Mouse (Mus musculus): ENCODE measurements around the gene Cdhr5. TPM values are rescaled to one million over a fixed set of nuclear protein-coding genes. Genes with fewer than 3 reads are reported as not detected.

The Cdhr5 gene
- polyA plus RNA-seq, 1 experiment from 2014 or later, result 1.6 TPM

DNA sequence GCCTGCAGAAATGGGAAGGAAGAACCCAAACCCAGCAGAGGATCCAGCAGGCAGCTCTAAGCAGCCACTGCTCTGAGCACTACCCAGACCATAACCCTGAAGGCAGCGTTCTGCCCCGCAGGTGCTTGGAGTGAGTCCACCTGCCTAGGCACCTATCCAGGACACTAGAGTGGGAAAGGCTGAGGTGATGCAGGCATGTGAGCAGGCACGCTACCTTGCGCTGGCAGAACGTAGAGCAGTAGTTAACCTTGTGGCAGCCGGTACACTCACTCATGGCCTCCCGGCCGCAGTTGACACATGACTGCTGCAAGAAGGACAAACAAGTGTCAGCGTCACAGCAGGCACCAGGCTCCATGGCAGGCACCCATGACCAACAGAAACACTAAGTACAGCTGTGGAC lies 24.8 kb upstream of the Cdhr5 start:
- no peak for ATAC-seq (ENCODE audit: low read depth)
- no peak overlapping the region for H3K9ac ChIP-seq (ENCODE audit: low read depth, low read length)
- no peak overlapping the region for H3K4me2 ChIP-seq (ENCODE audit: low read depth, low read length)
- H3K36me3 ChIP-seq (ENCODE audit: control insufficient read depth, insufficient read depth), result peaks cover 15% of the 10 kb centered on the region
- H3K4me1 ChIP-seq (ENCODE audit: control insufficient read depth, low read depth, low read length), result peaks cover 4% of the 10 kb centered on the region
- H3K27me3 ChIP-seq (ENCODE audit: control insufficient read depth, insufficient read depth, low read depth, low read length), result no peaks in the 10 kb centered on the region
- no peak overlapping the region for H3K27ac ChIP-seq (ENCODE audit: low read length)
- no peaks in the 10 kb centered on the region for H3K9me3 ChIP-seq (replicated peaks; ENCODE audit: control insufficient read depth, low read length)
- 90% methylated on average over 9 of the region's 9 CpGs for WGBS (ENCODE audit: insufficient replicate concordance)
- no peak overlapping the region for H3K4me3 ChIP-seq (ENCODE audit: low read depth, low read length)

GRCm38 (mm10) chr7:141299175-141299574 lies 22.6 kb upstream of the Cdhr5 start:
- Histone ChIP-seq H3K4me2 (ENCODE audit: low read depth, low read length) (no peak overlapping the region), H3K4me1 (ENCODE audit: control insufficient read depth, low read depth, low read length) (peaks cover 4% of the 10 kb centered on the region), H3K27me3 (ENCODE audit: control insufficient read depth, insufficient read depth, low read depth, low read length) (peaks cover 17% of the 10 kb centered on the region), H3K36me3 (ENCODE audit: control insufficient read depth, insufficient read depth) (peaks cover 10% of the 10 kb centered on the region; the same call in 1 of the 2 replicates), H3K9ac (ENCODE audit: low read depth, low read length) (no peak overlapping the region), H3K27ac (ENCODE audit: low read length) (no peak overlapping the region), H3K4me3 (ENCODE audit: low read depth, low read length) (no peak overlapping the region), H3K9me3 (replicated peaks; ENCODE audit: control insufficient read depth, low read length) (no peaks in the 10 kb centered on the region)
- ATAC-seq (ENCODE audit: low read depth), result no peak
- 88% methylated on average over 8 of the region's 8 CpGs for WGBS (ENCODE audit: insufficient replicate concordance)

- Histone ChIP-seq H3K36me3 (ENCODE audit: control insufficient read depth, insufficient read depth) (peaks cover 6% of the 10 kb centered on the region; the same call in 1 of the 2 replicates), H3K27ac (ENCODE audit: low read length) (no peak overlapping the region), H3K4me1 (ENCODE audit: control insufficient read depth, low read depth, low read length) (peaks cover 8% of the 10 kb centered on the region), H3K4me2 (ENCODE audit: low read depth, low read length) (no peak overlapping the region), H3K9me3 (replicated peaks; ENCODE audit: control insufficient read depth, low read length) (no peaks in the 10 kb centered on the region), H3K4me3 (ENCODE audit: low read depth, low read length) (no peak overlapping the region), H3K27me3 (ENCODE audit: control insufficient read depth, insufficient read depth, low read depth, low read length) (peaks cover 28% of the 10 kb centered on the region), H3K9ac (ENCODE audit: low read depth, low read length) (no peak overlapping the region)
- WGBS (ENCODE audit: insufficient replicate concordance), result 55% methylated on average over 3 of the region's 3 CpGs
- peak; percentile 24; the same call in 1 of the 2 replicates for ATAC-seq (ENCODE audit: low read depth)
These were observed 21.5 kb upstream of the Cdhr5 start for GRCm38 (mm10) chr7:141297926-141298650.

GRCm38 (mm10) chr7:141294479-141294878 lies 17.9 kb upstream of the Cdhr5 start:
- Histone ChIP-seq H3K4me2 (ENCODE audit: low read depth, low read length) (peak overlapping the region; percentile 1; the same call in 1 of the 2 replicates), H3K9ac (ENCODE audit: low read depth, low read length) (no peak overlapping the region), H3K27ac (ENCODE audit: low read length) (no peak overlapping the region), H3K36me3 (ENCODE audit: control insufficient read depth, insufficient read depth) (0 out of 2 replicates have a peak, but pooled peaks cover 3% of the 10 kb centered on the region), H3K4me3 (ENCODE audit: low read depth, low read length) (no peak overlapping the region), H3K27me3 (ENCODE audit: control insufficient read depth, insufficient read depth, low read depth, low read length) (peaks cover 56% of the 10 kb centered on the region), H3K4me1 (ENCODE audit: control insufficient read depth, low read depth, low read length) (peaks cover 4% of the 10 kb centered on the region), H3K9me3 (replicated peaks; ENCODE audit: control insufficient read depth, low read length) (no peaks in the 10 kb centered on the region)
- ATAC-seq (ENCODE audit: low read depth), result no peak
- whole genome bisulfite sequencing (ENCODE audit: insufficient replicate concordance), result 2% methylated on average over 22 of the region's 22 CpGs

DNA sequence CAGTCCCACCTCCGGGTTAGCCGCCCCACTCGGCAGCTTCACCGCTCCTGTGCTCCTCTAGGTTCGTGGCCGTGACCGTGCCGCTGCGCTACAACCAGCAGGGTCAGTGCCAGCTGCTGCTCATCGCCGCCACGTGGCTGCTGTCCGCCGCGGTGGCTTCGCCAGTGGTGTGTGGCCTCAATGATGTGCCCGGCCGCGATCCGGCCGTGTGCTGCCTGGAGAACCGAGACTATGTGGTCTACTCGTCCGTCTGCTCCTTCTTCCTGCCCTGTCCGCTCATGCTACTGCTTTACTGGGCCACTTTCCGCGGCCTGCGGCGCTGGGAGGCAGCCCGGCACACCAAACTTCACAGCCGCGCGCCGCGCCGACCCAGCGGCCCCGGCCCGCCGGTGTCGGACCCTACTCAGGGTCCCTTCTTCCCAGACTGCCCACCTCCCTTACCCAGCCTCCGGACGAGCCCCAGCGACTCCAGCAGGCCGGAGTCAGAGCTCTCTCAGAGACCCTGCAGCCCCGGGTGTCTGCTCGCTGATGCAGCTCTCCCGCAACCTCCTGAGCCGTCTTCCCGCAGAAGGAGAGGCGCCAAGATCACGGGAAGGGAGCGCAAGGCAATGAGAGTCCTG lies 17.4 kb upstream of the Cdhr5 start:
- Histone ChIP-seq H3K27ac (ENCODE audit: low read length) (no peak overlapping the region), H3K4me2 (ENCODE audit: low read depth, low read length) (peak overlapping the region; percentile 1; the same call in 1 of the 2 replicates), H3K9me3 (replicated peaks; ENCODE audit: control insufficient read depth, low read length) (no peaks in the 10 kb centered on the region), H3K27me3 (ENCODE audit: control insufficient read depth, insufficient read depth, low read depth, low read length) (peaks cover 56% of the 10 kb centered on the region), H3K4me3 (ENCODE audit: low read depth, low read length) (peak overlapping the region; percentile 23; the same call in 1 of the 2 replicates), H3K36me3 (ENCODE audit: control insufficient read depth, insufficient read depth) (0 out of 2 replicates have a peak, but pooled peaks cover 3% of the 10 kb centered on the region), H3K4me1 (ENCODE audit: control insufficient read depth, low read depth, low read length) (peaks cover 4% of the 10 kb centered on the region), H3K9ac (ENCODE audit: low read depth, low read length) (no peak overlapping the region)
- ATAC-seq (ENCODE audit: low read depth), result no peak
- 1% methylated on average over 53 of the region's 53 CpGs for WGBS (ENCODE audit: insufficient replicate concordance)

DNA sequence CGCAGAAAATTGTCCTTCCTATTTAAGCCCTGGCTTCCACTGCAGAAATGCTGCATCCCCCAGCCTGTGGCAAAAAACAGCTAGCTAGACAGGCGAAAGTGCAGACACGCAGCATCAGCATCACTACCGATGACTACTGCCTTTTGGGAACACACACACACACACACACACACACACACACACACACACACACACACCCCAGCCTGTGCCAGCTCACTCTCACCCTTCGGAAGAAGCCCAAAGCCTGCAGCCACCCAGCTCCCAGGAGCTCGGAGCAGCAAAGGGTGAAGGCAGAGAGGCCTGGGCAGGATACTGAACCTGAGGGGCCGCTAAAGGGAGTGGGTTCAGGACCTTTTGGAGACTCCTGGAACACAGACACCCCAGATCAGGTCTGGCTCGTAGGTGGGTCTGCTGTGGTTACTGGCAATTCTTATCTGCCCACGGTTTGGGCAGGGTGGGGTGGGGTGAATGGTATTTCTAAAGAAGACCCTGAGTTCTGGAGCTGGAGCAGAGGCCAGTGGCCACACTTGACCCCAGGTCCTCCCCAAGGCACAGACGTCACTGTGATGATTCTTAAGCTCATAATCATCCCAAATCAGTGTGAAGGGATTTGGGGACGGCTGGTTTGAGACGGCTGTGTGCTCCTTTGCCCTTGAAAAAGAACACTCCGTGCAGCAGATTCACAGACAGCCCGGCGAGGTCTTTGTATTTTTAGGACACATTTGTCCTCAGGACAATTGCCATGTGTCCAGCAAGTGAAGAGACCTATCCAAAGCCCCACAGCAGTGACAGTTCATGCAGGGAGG lies 16.2 kb upstream of the Cdhr5 start:
- H3K27ac ChIP-seq (ENCODE audit: low read length), result no peak overlapping the region
- 0 out of 2 replicates have a peak, but pooled peaks cover 3% of the 10 kb centered on the region for H3K36me3 ChIP-seq (ENCODE audit: control insufficient read depth, insufficient read depth)
- no peak overlapping the region for H3K9ac ChIP-seq (ENCODE audit: low read depth, low read length)
- H3K9me3 ChIP-seq (replicated peaks; ENCODE audit: control insufficient read depth, low read length), result no peaks in the 10 kb centered on the region
- WGBS (ENCODE audit: insufficient replicate concordance), result 30% methylated on average over 15 of the region's 15 CpGs
- peaks cover 60% of the 10 kb centered on the region for H3K27me3 ChIP-seq (ENCODE audit: control insufficient read depth, insufficient read depth, low read depth, low read length)
- H3K4me3 ChIP-seq (ENCODE audit: low read depth, low read length), result no peak overlapping the region
- ATAC-seq (ENCODE audit: low read depth), result no peak
- no peak overlapping the region for H3K4me2 ChIP-seq (ENCODE audit: low read depth, low read length)
- peaks cover 4% of the 10 kb centered on the region for H3K4me1 ChIP-seq (ENCODE audit: control insufficient read depth, low read depth, low read length)

- H3K9ac ChIP-seq (ENCODE audit: low read depth, low read length), result no peak within 1 kb of the TSS
- peaks cover 60% of the 10 kb centered on the region for H3K27me3 ChIP-seq (ENCODE audit: control insufficient read depth, insufficient read depth, low read depth, low read length)
These were observed 15.5 kb upstream of the Cdhr5 start, which contains the start of gene Drd4 for GRCm38 (mm10) chr7:141291921-141292582. Drd4 (plus strand) TSS chr7:141292006.

GRCm38 (mm10) chr7:141288042-141288441 lies 11.5 kb upstream of the Cdhr5 start:
- Histone ChIP-seq H3K9ac (ENCODE audit: low read depth, low read length) (no peak overlapping the region), H3K4me1 (ENCODE audit: control insufficient read depth, low read depth, low read length) (no peaks in the 10 kb centered on the region; the same call in 1 of the 2 replicates), H3K27me3 (ENCODE audit: control insufficient read depth, insufficient read depth, low read depth, low read length) (peaks cover 31% of the 10 kb centered on the region), H3K9me3 (replicated peaks; ENCODE audit: control insufficient read depth, low read length) (no peaks in the 10 kb centered on the region), H3K36me3 (ENCODE audit: control insufficient read depth, insufficient read depth) (no peaks in the 10 kb centered on the region), H3K4me3 (ENCODE audit: low read depth, low read length) (no peak overlapping the region), H3K4me2 (ENCODE audit: low read depth, low read length) (no peak overlapping the region), H3K27ac (ENCODE audit: low read length) (no peak overlapping the region)
- WGBS (ENCODE audit: insufficient replicate concordance), result 62% methylated on average over 3 of the region's 3 CpGs
- no peak for ATAC-seq (ENCODE audit: low read depth)

More at GRCm38 (mm10) chr7:141291921-141292582, 15.5 kb upstream of the Cdhr5 start, which contains the start of gene Drd4:
- Histone ChIP-seq H3K27ac (ENCODE audit: low read length) (no peak within 1 kb of the TSS), H3K36me3 (ENCODE audit: control insufficient read depth, insufficient read depth) (0 out of 2 replicates have a peak, but pooled peaks cover under 1% of the 10 kb centered on the region), H3K4me2 (ENCODE audit: low read depth, low read length) (peak within 1 kb of the TSS; percentile 57), H3K4me3 (ENCODE audit: low read depth, low read length) (peak within 1 kb of the TSS; percentile 35), H3K4me1 (ENCODE audit: control insufficient read depth, low read depth, low read length) (peaks cover 4% of the 10 kb centered on the region), H3K9me3 (replicated peaks; ENCODE audit: control insufficient read depth, low read length) (no peaks in the 10 kb centered on the region)
- 3% methylated on average over 46 of the region's 46 CpGs for WGBS (ENCODE audit: insufficient replicate concordance)
- ATAC-seq (ENCODE audit: low read depth), result no peak
